Mouse (Mus musculus) heart, adult 2 months (tissue): Measurements from ENCODE around the gene Psma7.

Experiments used
- CTCF ChIP-seq: fragments of 200-600 bp; IDR thresholded peaks from 2 replicates; pipeline ENCODE4 v1.8.1; 2022; ENCODE audit warnings: antibody characterized with exemption, mild to moderate bottlenecking, moderate library complexity
- EP300 ChIP-seq: fragments of 200-500 bp; IDR thresholded peaks from 2 replicates; pipeline ENCODE4 v1.6.1; 2011; ENCODE audit warnings: low read depth, low read length, control low read depth; ENCODE audit not compliant: insufficient read depth

GRCm38 (mm10) chr2:180017632-180018031, 24.6 kb downstream of the Psma7 start:
- TF ChIP-seq EP300 (no peak), CTCF (no peak)
